Mouse (Mus musculus) neural tube, embryonic 15.5 days (tissue): ENCODE data around the gene Klhl3. TPM values are rescaled to one million over a fixed set of nuclear protein-coding genes. Genes with fewer than 3 reads are reported as not detected.

ENCODE experiments used
- ATAC-seq: fragments of 200-750 bp; cut with Nextera tagmentation; 2 replicates; pipeline ENCODE4 v1.8.0; 2017; ENCODE audit warnings: mild to moderate bottlenecking, moderate TSS enrichment, moderate library complexity; ENCODE audit not compliant: low FRiP score
- H3K27ac ChIP-seq: fragments of 300-500 bp; sonication (generic); replicated peaks from 2 replicates; pipeline ENCODE4 v1.5.1; 2015; ENCODE audit warnings: mild to moderate bottlenecking, inconsistent platforms
- H3K27me3 ChIP-seq: fragments of 300-500 bp; sonication (generic); replicated peaks from 2 replicates; pipeline ENCODE4 v1.6.1; 2015; ENCODE audit warnings: inconsistent platforms
- H3K36me3 ChIP-seq: fragments of 300-500 bp; sonication (generic); 2 replicates; pipeline ENCODE4 v1.6.1; 2015; ENCODE audit warnings: inconsistent platforms
- H3K4me1 ChIP-seq: fragments of 300-500 bp; sonication (generic); 2 replicates; pipeline ENCODE4 v1.6.1; 2015; ENCODE audit warnings: inconsistent platforms
- H3K4me2 ChIP-seq: fragments of 300-500 bp; sonication (generic); 2 replicates; pipeline ENCODE4 v1.6.1; 2015; ENCODE audit warnings: inconsistent platforms, mild to moderate bottlenecking, moderate library complexity
- H3K4me3 ChIP-seq: fragments of 300-500 bp; sonication (generic); replicated peaks from 2 replicates; pipeline ENCODE4 v1.5.1; 2015; ENCODE audit warnings: mild to moderate bottlenecking, inconsistent platforms
- H3K9ac ChIP-seq: fragments of 300-500 bp; sonication (generic); replicated peaks from 2 replicates; pipeline ENCODE4 v1.6.1; 2015; ENCODE audit warnings: mild to moderate bottlenecking, inconsistent platforms
- H3K9me3 ChIP-seq: fragments of 300-500 bp; sonication (generic); replicated peaks from 2 replicates; pipeline ENCODE4 v1.6.1; 2016; ENCODE audit warnings: inconsistent platforms
- WGBS: fragments of 180-500 bp; shearing (Covaris S2); methylation state at CpG from one replicate; pipeline ENCODE4 v1.1.7; 2015; ENCODE audit warnings: mixed read lengths; 5-methylcytosine and 5-hydroxymethylcytosine counted together
- polyA plus RNA-seq: library from polyadenylated mRNA; unstranded; fragments of >200 nt; fragmentation: Nextera tagmentation; extraction: Ambion mirVana; gene quantifications from 2 replicates; pipeline ENCODE4 v1.2.1, GENCODE M21; 2015

Gene Klhl3
- polyA plus RNA-seq, 1 experiment from 2014 or later = 16.5 TPM

DNA sequence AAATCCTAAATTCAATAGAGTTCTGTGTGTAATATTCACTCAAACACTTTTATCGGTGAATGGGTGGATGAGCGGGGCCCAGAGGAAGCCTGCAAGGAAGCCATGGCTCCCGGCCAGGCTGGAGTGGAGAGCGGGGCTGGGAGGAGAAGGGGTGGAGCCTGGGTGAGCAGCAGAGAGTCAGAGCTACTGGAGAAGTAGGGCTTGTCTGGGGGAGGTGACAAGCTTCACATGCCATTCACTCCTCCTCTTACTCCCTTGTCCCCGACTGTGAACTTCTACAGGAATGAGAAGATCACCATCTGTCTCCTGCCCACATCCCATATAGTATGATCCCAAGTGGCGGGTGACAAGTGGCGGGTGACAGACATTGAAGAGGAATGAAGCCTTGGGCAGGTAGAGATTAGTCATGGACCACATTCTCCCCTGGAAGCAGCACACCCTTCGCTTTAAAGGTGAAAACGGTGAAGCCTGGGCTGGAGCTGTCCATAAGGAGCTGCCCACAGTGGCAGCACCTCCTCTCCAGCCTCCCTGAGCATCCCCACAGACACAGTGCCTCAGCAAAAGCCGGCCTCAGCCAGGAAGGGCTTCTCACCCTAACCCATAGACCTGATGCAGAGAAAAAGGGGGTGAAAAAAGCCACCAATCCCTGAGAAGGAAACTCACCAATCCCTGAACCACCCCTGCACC is 77.8 kb downstream of the Klhl3 start:
- no peak overlapping the region for H3K4me2 ChIP-seq
- peaks cover 7% of the 10 kb centered on the region; the same call in 1 of the 2 replicates for H3K4me1 ChIP-seq
- no peak overlapping the region for H3K27ac ChIP-seq
- H3K27me3 ChIP-seq = no peaks in the 10 kb centered on the region
- H3K9ac ChIP-seq = no peak overlapping the region
- no peak overlapping the region for H3K4me3 ChIP-seq
- WGBS = 66% methylated on average over 10 of the region's 10 CpGs
- ATAC-seq = no peak
- 0 out of 2 replicates have a peak, but pooled peaks cover 5% of the 10 kb centered on the region for H3K36me3 ChIP-seq
- H3K9me3 ChIP-seq = no peaks in the 10 kb centered on the region

GRCm38 (mm10) chr13:58034985-58035384 is 78.4 kb downstream of the Klhl3 start:
- Histone ChIP-seq H3K27ac (no peak overlapping the region), H3K4me3 (no peak overlapping the region), H3K4me1 (peaks cover 7% of the 10 kb centered on the region; the same call in 1 of the 2 replicates), H3K9ac (no peak overlapping the region), H3K9me3 (no peaks in the 10 kb centered on the region), H3K4me2 (no peak overlapping the region), H3K36me3 (0 out of 2 replicates have a peak, but pooled peaks cover 2% of the 10 kb centered on the region), H3K27me3 (no peaks in the 10 kb centered on the region)
- 97% methylated on average over 3 of the region's 3 CpGs for WGBS
- no peak for ATAC-seq

DNA sequence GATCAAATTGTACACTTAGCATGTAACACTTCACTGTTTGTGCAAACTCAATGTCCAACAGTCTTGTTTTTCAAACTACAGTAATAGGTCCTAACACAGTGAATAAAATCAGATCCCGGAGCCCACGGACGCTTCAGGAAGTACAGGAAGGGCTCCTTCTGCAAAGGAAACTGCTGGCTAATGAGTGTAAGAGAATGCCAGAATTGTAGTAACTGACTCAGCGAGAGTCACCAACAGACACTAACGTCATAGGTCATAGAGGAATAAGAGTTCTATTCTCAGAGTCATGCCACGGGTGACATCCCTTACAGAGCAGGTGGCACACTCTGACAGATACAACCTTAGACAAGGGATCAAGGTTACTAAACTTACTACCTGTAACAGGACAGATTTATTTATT is 78.9 kb downstream of the Klhl3 start:
- Histone ChIP-seq H3K36me3 (0 out of 2 replicates have a peak, but pooled peaks cover 4% of the 10 kb centered on the region), H3K27me3 (no peaks in the 10 kb centered on the region), H3K27ac (no peak overlapping the region), H3K9ac (no peak overlapping the region), H3K4me2 (no peak overlapping the region), H3K9me3 (no peaks in the 10 kb centered on the region), H3K4me3 (no peak overlapping the region), H3K4me1 (peaks cover 7% of the 10 kb centered on the region; the same call in 1 of the 2 replicates)
- no peak for ATAC-seq
- WGBS = 87% methylated on average over 6 of the region's 6 CpGs

GRCm38 (mm10) chr13:58031755-58032154 is 81.6 kb downstream of the Klhl3 start:
- Histone ChIP-seq H3K9me3 (no peaks in the 10 kb centered on the region), H3K4me2 (no peak overlapping the region), H3K9ac (no peak overlapping the region), H3K4me3 (no peak overlapping the region), H3K36me3 (0 out of 2 replicates have a peak, but pooled peaks cover 10% of the 10 kb centered on the region), H3K27me3 (no peaks in the 10 kb centered on the region), H3K4me1 (peaks cover 7% of the 10 kb centered on the region; the same call in 1 of the 2 replicates), H3K27ac (no peak overlapping the region)
- ATAC-seq = no peak
- 52% methylated on average over 6 of the region's 6 CpGs for WGBS

DNA sequence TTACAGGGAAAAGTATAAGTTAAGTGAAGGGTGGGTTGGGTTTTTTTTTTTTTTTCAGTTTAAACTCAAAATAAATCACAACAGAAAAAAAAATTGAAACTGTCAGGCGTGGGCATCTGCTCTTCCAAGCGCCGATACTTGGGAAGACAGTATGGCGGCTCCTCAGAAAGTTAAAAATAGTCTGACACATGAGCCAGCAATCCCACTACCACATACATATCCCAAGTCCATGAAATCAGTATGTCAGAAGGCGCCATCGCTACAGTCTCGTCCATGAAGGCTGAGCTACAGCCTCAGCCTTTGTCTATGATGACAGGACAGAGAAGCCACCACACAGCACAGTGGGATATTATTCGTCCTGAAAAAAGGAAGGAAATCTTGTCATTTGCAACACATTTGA is 86.3 kb downstream of the Klhl3 start:
- Histone ChIP-seq H3K4me3 (no peak overlapping the region), H3K9me3 (no peaks in the 10 kb centered on the region), H3K27me3 (no peaks in the 10 kb centered on the region), H3K4me2 (no peak overlapping the region), H3K27ac (no peak overlapping the region), H3K36me3 (peaks cover 9% of the 10 kb centered on the region; the same call in 1 of the 2 replicates), H3K9ac (no peak overlapping the region), H3K4me1 (peaks cover 14% of the 10 kb centered on the region)
- ATAC-seq = no peak
- WGBS = 87% methylated on average over 8 of the region's 8 CpGs

GRCm38 (mm10) chr13:58025701-58026414 is 87.5 kb downstream of the Klhl3 start:
- no peak overlapping the region for H3K4me3 ChIP-seq
- H3K27me3 ChIP-seq = no peaks in the 10 kb centered on the region
- 86% methylated on average over 16 of the region's 16 CpGs for WGBS
- ATAC-seq = no peak
- no peaks in the 10 kb centered on the region for H3K9me3 ChIP-seq
- peaks cover 8% of the 10 kb centered on the region; the same call in 1 of the 2 replicates for H3K36me3 ChIP-seq
- peaks cover 14% of the 10 kb centered on the region for H3K4me1 ChIP-seq
- H3K27ac ChIP-seq = no peak overlapping the region
- no peak overlapping the region for H3K4me2 ChIP-seq
- H3K9ac ChIP-seq = no peak overlapping the region

- Histone ChIP-seq H3K4me2 (no peak overlapping the region), H3K36me3 (peaks cover 4% of the 10 kb centered on the region), H3K4me3 (no peak overlapping the region), H3K9ac (0 out of 2 replicates have a peak overlapping the region, but pooled peaks have one; percentile 18), H3K9me3 (no peaks in the 10 kb centered on the region), H3K27ac (no peak overlapping the region; the same call in none of the 2 replicates), H3K27me3 (no peaks in the 10 kb centered on the region), H3K4me1 (peaks cover 14% of the 10 kb centered on the region)
- ATAC-seq = no peak
- WGBS = 58% methylated on average over 8 of the region's 8 CpGs
Observed at GRCm38 (mm10) chr13:58023726-58024453, 89.5 kb downstream of the Klhl3 start.

DNA sequence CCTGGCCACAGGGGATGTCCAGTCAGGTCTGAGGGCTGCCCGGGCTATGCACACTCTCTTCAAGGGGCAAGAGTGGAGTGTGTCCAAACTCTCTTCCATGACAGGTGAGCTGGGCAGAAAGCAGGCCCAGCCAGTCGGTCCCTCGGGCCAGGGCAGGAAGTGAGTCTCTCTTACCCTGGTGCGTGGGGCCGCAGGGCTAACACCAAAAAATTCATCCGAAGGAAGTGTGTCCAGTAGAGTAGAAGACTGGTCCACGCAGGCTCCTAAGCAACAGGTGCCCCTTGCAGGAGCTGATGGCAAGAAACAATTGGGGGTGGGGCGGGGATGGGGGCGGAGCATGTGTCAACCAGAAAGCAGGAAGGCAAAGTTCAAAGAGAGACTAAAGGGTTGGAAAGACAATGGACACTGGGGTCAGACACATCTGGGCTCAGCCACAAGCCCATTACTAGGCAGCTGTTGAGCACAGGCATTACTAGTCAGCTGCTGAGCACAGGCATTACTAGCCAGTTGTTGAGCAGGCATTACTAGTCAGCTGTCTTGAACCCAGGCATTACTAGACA is 90.3 kb downstream of the Klhl3 start:
- Histone ChIP-seq H3K27me3 (no peaks in the 10 kb centered on the region), H3K36me3 (peaks cover 10% of the 10 kb centered on the region), H3K4me1 (peaks cover 14% of the 10 kb centered on the region), H3K9me3 (no peaks in the 10 kb centered on the region), H3K4me2 (no peak overlapping the region), H3K9ac (no peak overlapping the region), H3K27ac (no peak overlapping the region), H3K4me3 (no peak overlapping the region)
- WGBS = 68% methylated on average over 9 of the region's 9 CpGs
- ATAC-seq = no peak

GRCm38 (mm10) chr13:58020428-58020827 is 93.0 kb downstream of the Klhl3 start:
- no peak for ATAC-seq
- Histone ChIP-seq H3K4me1 (peaks cover 14% of the 10 kb centered on the region), H3K9me3 (no peaks in the 10 kb centered on the region), H3K27ac (no peak overlapping the region), H3K36me3 (peaks cover 15% of the 10 kb centered on the region), H3K4me3 (no peak overlapping the region), H3K9ac (no peak overlapping the region), H3K4me2 (no peak overlapping the region), H3K27me3 (no peaks in the 10 kb centered on the region)
- WGBS = 85% methylated on average over 10 of the region's 10 CpGs

DNA sequence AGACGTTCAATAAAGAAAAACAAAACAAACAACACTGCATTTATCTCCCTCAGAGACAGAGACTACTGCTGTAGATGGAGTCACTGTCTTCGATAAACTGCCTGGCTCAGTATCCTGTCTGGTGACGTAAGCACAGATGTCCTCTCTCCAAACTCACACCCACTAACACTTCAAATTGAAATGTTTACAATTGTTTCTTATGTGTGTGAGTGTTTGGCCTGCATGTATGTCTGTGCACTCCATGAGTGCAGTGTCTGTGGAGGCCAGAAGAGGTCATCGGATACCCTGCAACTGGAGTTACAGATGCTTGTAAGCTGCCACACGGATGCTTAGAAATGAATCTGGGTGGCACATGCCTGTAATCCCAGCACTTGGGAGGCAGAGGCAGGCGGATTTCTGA is 96.1 kb downstream of the Klhl3 start:
- Histone ChIP-seq H3K4me3 (no peak overlapping the region), H3K4me1 (no peaks in the 10 kb centered on the region), H3K27me3 (no peaks in the 10 kb centered on the region), H3K9me3 (no peaks in the 10 kb centered on the region), H3K27ac (no peak overlapping the region), H3K4me2 (no peak overlapping the region), H3K36me3 (peaks cover 15% of the 10 kb centered on the region; the same call in 1 of the 2 replicates), H3K9ac (no peak overlapping the region)
- ATAC-seq = no peak
- WGBS = 87% methylated on average over 6 of the region's 6 CpGs
